Mouse (Mus musculus): ENCODE data around the gene Tmtc2.

Gene Tmtc2

DNA sequence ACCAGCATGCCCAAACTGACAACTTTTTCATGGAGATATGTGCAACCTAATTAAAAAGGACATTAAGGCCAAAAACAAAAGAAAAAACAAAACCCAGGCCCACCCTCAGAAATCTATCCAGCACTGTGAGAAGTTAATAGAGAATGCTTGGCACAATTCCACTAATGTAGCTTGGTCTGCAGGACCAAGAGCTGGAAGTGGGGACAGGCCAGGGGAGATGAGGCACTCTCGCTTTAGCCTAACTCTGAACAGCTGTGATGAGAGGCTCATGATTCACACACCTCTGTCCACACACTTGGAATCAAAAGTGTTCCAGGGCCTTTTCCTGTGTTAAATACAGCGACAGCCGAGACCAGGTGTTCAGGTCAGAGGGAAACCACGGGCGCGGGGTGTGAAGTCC is 79.0 kb downstream of the Tmtc2 start:
- DNase-seq: no peak

- DNase-seq: no peak
Observed at GRCm38 (mm10) chr10:105492485-105492884, 81.8 kb downstream of the Tmtc2 start.

GRCm38 (mm10) chr10:105490748-105491147 is 83.5 kb downstream of the Tmtc2 start:
- DNase-seq: no peak

DNA sequence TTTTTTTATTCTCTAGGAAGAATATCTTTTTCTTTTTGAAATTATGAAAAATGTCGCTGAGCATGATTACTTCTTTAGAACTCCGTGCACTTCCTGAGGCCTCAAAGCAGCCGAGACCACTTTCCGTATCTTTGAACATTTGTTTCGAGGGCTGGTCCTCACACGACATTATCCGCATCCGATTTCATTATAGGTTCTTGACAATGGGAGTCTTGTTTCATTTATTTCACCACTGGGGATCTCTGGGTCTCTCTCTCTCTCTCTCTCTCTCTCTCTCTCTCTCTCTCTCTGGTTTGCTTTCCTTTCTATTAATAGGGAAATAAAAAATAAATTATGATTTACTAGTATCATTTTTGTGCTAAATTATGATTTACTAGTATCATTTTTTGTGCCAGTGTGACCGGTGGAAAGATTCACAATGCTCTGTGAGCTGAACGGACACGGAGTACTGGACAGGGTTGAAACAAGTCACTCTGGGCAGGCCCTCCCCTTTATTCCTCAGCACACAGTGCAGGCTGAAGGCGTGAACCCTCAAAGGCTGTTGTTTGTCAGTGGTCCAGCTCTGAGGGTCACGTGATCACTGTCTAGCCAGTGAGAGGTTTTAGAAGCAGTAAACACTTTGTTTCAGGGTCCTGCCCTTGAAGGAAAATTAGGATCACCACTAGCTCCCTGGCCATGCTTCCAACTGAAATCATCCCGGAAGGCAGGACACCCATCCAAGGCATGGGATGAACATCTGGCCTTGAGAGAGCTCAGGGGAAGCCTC is 84.1 kb downstream of the Tmtc2 start:
- DNase-seq: peak; percentile 44

GRCm38 (mm10) chr10:105486977-105487376 is 87.3 kb downstream of the Tmtc2 start:
- DNase-seq: no peak

GRCm38 (mm10) chr10:105484355-105485094 is 89.7 kb downstream of the Tmtc2 start:
- no peak for DNase-seq

- no peak for DNase-seq
Observed at GRCm38 (mm10) chr10:105479771-105480170, 94.5 kb downstream of the Tmtc2 start.

DNA sequence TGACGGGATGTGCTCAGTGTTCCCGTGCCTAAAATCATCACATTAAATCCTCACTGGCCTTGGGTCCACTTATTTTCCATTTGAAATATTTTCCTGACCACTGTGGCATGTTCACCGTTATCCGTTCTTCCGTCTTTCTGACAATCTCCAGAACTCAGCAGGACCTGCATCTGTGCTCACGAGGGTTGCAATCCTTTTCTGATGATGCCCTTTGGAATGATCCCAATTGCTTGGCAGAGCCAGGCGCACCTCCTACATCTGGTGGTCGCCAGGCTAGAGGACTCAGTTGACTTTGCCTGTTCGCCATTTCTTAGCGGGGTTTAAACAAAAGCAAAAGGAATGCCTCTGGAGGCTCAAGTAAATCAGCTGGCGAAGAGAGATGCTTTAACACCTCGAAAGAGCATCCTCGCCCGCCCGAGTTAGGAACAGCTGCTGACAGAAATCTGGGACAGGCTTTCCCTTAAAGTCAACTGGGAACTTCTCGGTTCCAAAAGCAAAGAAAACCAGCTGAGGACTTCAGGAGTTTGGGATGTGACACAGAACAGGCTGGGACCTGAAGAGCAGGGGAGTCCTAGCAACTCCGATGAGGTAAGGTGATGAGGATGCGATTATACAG is 96.5 kb downstream of the Tmtc2 start:
- DNase-seq: no peak

DNA sequence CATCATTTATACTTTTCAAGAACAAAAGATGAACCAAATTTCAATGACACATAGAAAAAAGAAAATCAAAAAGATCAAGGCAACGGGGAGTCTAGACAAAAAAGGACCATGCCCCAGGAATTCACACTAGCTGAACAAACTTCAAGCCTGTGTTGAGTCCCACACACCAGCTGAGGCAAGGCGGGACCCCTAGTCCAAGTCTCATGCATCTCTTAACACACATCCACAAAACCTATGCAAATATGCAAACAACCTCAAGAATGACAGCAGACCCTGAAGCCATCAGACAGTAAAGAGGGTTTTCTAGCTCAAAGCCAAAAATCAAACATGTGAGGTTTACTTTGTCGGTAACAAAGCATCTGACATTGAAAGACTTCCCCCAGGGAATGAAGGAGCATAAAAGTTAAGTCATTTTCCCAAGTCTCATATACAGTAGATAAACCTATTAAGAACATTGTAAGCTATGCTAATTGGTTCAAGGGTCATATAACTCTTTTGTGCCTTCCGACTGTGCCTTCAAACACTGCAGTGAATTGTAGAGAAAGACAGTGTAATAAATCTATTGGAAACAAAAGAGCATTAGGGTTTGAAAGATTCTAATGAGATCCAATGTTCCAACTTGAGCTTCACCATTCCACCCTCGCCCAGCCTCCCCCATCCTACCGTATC is 100.0 kb downstream of the Tmtc2 start:
- no peak for DNase-seq

DNA sequence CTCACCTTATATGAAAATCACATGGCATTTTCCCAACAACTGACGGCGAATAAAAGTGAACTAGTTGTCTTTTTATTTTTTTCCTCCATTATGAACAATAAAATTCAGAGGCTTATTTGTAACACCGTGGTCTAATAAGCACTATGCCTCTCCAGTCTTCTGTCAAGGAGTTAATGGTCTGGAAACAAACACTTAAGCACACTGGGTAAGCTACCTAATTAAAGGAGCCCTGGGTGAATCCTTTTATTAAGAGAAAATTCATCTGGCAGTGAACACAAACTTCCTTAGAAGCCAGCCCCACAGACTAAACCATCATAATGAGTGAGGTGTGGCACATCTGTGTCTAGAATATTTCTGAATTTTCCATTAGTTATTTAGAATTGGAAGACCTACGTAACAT is 109.9 kb downstream of the Tmtc2 start:
- DNase-seq: no peak

DNA sequence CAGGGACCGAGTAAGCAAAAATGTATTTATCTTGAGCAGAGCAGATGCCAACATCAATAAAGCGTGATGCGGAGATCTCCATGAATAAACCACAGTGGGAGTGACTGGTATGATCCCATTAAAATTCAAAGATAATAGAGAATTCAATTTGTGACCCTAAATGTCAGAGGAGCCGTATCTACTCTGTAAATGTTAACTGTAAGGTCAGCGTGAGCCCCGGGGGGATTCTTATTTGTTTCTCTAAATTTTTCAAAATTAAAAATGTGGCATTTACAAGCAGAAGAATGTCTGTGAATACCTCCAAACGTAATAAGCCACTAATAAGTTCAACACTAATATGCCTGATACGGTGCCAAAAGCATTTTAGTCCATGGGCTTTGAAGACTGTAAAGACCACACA is 120.8 kb downstream of the Tmtc2 start:
- peak; percentile 25 for DNase-seq

DNA sequence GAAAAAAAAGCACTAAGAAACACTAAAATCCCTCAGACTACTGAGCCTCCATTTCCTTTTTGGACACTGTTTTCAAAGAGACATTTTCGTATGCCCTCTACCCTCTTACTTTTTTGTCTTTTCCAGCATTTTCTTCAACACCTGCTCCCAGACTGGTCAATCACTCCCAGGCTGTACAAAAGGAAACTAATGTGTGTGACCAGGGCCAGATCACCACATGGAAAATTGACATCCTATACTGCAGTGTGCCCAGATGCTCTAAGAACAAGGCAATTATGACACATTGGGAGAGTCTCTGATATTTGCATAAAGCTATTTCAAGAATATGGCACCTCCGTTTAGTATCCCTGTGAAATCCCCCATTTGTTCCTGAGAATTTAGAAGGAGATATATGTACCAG is 127.1 kb downstream of the Tmtc2 start:
- no peak for DNase-seq

GRCm38 (mm10) chr10:105444309-105444708 is 129.9 kb downstream of the Tmtc2 start:
- DNase-seq: no peak

GRCm38 (mm10) chr10:105434879-105435278 is 139.4 kb downstream of the Tmtc2 start:
- DNase-seq: no peak

GRCm38 (mm10) chr10:105430885-105431284 is 143.4 kb downstream of the Tmtc2 start:
- no peak for DNase-seq

- DNase-seq: no peak
Observed at GRCm38 (mm10) chr10:105430232-105430631, 144.0 kb downstream of the Tmtc2 start.

DNA sequence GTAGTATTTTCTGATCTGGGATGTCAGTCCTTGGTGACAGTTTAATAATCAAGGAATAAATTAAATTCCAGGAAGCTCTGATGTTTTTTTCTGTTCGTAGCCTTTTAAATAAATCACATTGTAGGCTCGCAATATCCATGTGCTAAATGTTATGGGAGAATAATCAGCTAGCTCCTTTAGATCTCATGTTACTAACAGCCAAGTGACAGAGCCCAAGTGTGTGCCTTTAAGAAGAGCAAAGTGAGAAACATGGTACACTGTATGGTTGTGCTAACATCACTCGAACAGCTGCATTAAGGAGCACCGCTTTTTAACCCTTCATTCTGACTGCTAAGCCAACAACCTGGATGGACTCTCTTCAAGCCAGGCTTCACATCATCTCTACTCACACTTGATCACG is 146.2 kb downstream of the Tmtc2 start:
- DNase-seq: no peak

DNA sequence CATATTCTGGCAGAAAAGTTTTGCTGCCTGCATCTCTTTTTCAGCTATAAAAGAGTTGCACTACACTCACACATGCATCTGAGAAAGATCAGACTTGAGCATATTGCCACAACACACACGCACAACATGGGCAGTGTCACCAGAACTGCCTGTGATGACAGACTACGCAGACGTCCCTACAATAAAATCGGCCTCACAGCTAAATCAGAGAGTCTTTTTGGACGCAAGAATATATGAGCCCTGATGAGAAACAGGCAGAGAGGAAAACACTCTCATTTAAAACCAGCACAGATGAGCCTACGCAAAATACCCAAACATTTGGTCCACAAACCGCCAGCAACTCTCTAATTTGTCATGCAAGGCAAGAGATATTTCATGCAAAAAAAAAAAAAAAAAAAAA is 146.6 kb downstream of the Tmtc2 start:
- no peak for DNase-seq

DNA sequence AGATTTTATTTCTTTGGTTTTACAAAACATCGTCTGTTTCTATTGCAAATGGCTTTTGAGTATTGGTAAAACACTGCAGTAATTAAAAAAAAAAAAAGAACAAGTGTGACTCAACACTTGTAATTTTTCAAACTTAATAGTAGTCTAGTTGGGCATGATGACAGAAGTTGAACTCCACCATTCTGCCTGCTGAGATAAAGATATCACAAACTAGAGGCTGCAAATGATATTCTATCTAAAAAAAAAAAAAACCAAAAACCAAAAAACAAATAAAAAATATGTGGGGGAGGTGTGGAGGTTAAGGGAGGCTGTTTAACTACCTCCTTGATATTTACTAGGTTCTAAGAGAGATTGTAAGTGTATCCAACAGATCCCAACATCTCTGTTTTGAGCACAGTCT is 149.2 kb downstream of the Tmtc2 start:
- no peak for DNase-seq

- DNase-seq: no peak
Observed at GRCm38 (mm10) chr10:105423187-105423586, 151.1 kb downstream of the Tmtc2 start.

DNA sequence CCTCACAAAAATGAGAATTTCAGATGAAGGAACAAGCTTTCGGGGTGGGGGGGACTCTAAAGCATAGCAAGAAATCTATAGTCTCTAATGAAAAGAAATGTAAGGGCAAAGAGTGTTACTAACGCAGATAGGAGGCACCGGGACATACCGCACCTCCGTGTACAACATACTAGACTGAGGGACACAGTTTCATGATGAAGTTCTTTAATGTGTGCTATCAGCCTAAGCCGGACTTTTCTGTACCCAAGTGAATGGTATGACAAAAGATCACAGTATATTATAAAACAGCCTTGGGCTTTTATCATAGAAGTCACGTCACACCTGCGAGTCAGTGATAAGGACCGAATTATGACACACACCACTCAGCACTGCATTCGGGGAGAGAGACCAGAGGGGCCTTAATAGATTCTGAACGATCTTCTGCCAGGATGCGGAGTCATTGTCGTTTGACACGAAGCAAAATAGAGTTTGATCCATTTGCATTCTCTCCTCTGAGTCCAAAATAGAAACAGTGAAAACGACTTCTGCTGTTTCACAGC is 156.3 kb downstream of the Tmtc2 start:
- DNase-seq: no peak

DNA sequence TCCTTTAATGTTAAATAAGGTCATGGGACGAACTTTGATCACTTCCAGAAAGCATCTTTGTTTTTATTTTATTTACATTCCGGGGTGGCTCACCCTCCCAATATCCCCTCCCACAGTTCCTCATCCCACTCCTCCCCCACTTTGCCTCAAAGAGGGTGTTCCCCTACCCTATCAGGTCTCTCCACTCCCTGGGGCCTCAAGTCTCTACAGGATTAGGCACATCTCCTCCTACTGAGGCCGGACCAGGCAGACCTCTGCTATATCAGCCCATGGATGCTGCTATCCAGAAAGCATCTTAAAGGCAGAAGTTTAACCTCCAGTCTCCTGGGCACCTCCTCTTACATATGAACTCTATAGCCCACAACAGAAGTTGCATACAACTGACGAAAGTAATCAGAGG is 157.7 kb downstream of the Tmtc2 start:
- DNase-seq: no peak

DNA sequence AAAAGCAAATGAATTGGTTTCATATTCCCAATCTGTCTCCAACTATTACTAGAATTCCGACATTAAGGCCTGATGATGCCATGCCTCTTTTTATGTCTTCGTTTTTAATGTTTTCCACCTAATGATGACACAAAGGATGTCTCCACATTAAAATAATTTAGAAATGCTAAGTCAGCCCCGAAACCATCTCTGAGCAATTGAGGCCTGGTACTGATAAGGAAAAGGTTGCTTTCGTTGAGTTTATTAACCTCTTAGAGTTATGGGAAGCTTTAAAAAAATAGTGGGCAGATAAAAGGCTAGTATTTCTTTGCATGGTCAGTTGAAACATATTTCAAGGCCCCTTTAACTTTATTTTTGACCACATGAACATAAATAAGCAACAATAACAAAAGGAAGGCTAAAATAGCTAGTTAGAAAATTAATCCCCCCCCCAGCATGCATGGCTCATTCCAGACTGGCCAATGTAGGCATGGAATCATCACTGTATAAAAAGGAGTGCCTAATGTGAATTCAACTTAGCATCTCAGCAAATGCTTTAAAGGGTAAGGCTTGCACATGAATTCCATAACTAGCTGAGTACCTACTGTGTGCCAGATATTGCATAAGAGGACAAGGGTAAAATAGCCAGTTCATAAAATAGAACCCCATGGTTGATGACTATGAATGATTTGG is 168.3 kb downstream of the Tmtc2 start:
- DNase-seq: no peak
